Mouse (Mus musculus): ENCODE data around the gene Myl6. TPM values are rescaled to one million over a fixed set of nuclear protein-coding genes. Genes with fewer than 3 reads are reported as not detected.
A peak's percentile ranks its signal among the peaks of the same experiment; 100 is the strongest.
"Not testable (repeated sequence)": the region's sequence is repeated elsewhere in the genome, so short reads cannot be mapped to it uniquely, and the experiment has no call there.

The Myl6 gene
- polyA plus RNA-seq, 1 experiment from 2014 or later = 1,413 TPM

- H3K4me2 ChIP-seq (replicated peaks; ENCODE audit: low read depth, low read length) = peak overlapping the region; percentile 64
- no peaks in the 10 kb centered on the region for H3K9me3 ChIP-seq (ENCODE audit: low read length)
- H3K27me3 ChIP-seq (ENCODE audit: insufficient read depth, low read length) = no peaks in the 10 kb centered on the region
- peak overlapping the region; percentile 98 for H3K27ac ChIP-seq (ENCODE audit: low read length)
- peak; percentile 72 for ATAC-seq (ENCODE audit: low FRiP score, low TSS enrichment)
- WGBS = 13% methylated on average over 12 of the region's 12 CpGs
- H3K4me3 ChIP-seq (ENCODE audit: low read length) = peak overlapping the region; percentile 67
- peaks cover 35% of the 10 kb centered on the region for H3K36me3 ChIP-seq (ENCODE audit: insufficient read depth, low read length)
- H3K4me1 ChIP-seq (ENCODE audit: insufficient read depth, low read length) = peaks cover 47% of the 10 kb centered on the region
- peak overlapping the region; percentile 88 for H3K9ac ChIP-seq (replicated peaks; ENCODE audit: low read length)
Observed at GRCm38 (mm10) chr10:128492633-128493311, 1.2 kb downstream of the Myl6 start.

- H3K27me3 ChIP-seq (ENCODE audit: insufficient read depth, low read length); H3K9me3 ChIP-seq (ENCODE audit: low read length); ATAC-seq (ENCODE audit: low FRiP score, low TSS enrichment): not testable (repeated sequence)
- Histone ChIP-seq H3K4me2 (replicated peaks; ENCODE audit: low read depth, low read length) (peak overlapping the region; percentile 64), H3K4me1 (ENCODE audit: insufficient read depth, low read length) (peaks cover 40% of the 10 kb centered on the region), H3K4me3 (ENCODE audit: low read length) (peak overlapping the region; percentile 67), H3K36me3 (ENCODE audit: insufficient read depth, low read length) (peaks cover 42% of the 10 kb centered on the region), H3K27ac (ENCODE audit: low read length) (peak overlapping the region; percentile 98), H3K9ac (replicated peaks; ENCODE audit: low read length) (peak overlapping the region; percentile 88)
- WGBS = 16% methylated on average over 8 of the region's 8 CpGs
Observed at GRCm38 (mm10) chr10:128492051-128492450, 1.9 kb downstream of the Myl6 start.

GRCm38 (mm10) chr10:128491495-128491894 is 2.5 kb downstream of the Myl6 start:
- peak overlapping the region; percentile 67 for H3K4me3 ChIP-seq (ENCODE audit: low read length)
- peaks cover 46% of the 10 kb centered on the region for H3K36me3 ChIP-seq (ENCODE audit: insufficient read depth, low read length)
- H3K9me3 ChIP-seq (ENCODE audit: low read length) = no peaks in the 10 kb centered on the region
- H3K27ac ChIP-seq (ENCODE audit: low read length) = peak overlapping the region; percentile 98
- H3K27me3 ChIP-seq (ENCODE audit: insufficient read depth, low read length) = no peaks in the 10 kb centered on the region
- no peak for ATAC-seq (ENCODE audit: low FRiP score, low TSS enrichment)
- 43% methylated on average over 6 of the region's 6 CpGs for WGBS
- peak overlapping the region; percentile 64 for H3K4me2 ChIP-seq (replicated peaks; ENCODE audit: low read depth, low read length)
- H3K9ac ChIP-seq (replicated peaks; ENCODE audit: low read length) = peak overlapping the region; percentile 88
- peaks cover 39% of the 10 kb centered on the region for H3K4me1 ChIP-seq (ENCODE audit: insufficient read depth, low read length)

GRCm38 (mm10) chr10:128490912-128491311 is 3.0 kb downstream of the Myl6 start:
- Histone ChIP-seq H3K4me3 (ENCODE audit: low read length) (no peak overlapping the region; the same call in 1 of the 2 replicates), H3K27me3 (ENCODE audit: insufficient read depth, low read length) (no peaks in the 10 kb centered on the region), H3K27ac (ENCODE audit: low read length) (peak overlapping the region; percentile 98; the same call in 1 of the 2 replicates), H3K9ac (replicated peaks; ENCODE audit: low read length) (peak overlapping the region; percentile 88; the same call in 1 of the 2 replicates), H3K4me2 (replicated peaks; ENCODE audit: low read depth, low read length) (peak overlapping the region; percentile 64), H3K36me3 (ENCODE audit: insufficient read depth, low read length) (peaks cover 47% of the 10 kb centered on the region), H3K4me1 (ENCODE audit: insufficient read depth, low read length) (peaks cover 39% of the 10 kb centered on the region), H3K9me3 (ENCODE audit: low read length) (no peaks in the 10 kb centered on the region)
- 43% methylated on average over 5 of the region's 5 CpGs for WGBS
- no peak for ATAC-seq (ENCODE audit: low FRiP score, low TSS enrichment)

GRCm38 (mm10) chr10:128490232-128490631 is 3.7 kb downstream of the Myl6 start:
- no peaks in the 10 kb centered on the region for H3K9me3 ChIP-seq (ENCODE audit: low read length)
- peak overlapping the region; percentile 98 for H3K27ac ChIP-seq (ENCODE audit: low read length)
- no peak overlapping the region for H3K9ac ChIP-seq (replicated peaks; ENCODE audit: low read length)
- H3K4me3 ChIP-seq (ENCODE audit: low read length) = no peak overlapping the region; the same call in 1 of the 2 replicates
- no peaks in the 10 kb centered on the region for H3K27me3 ChIP-seq (ENCODE audit: insufficient read depth, low read length)
- ATAC-seq (ENCODE audit: low FRiP score, low TSS enrichment) = no peak
- H3K4me1 ChIP-seq (ENCODE audit: insufficient read depth, low read length) = peaks cover 38% of the 10 kb centered on the region
- 59% methylated on average over 5 of the region's 5 CpGs for WGBS
- H3K36me3 ChIP-seq (ENCODE audit: insufficient read depth, low read length) = peaks cover 54% of the 10 kb centered on the region
- H3K4me2 ChIP-seq (replicated peaks; ENCODE audit: low read depth, low read length) = no peak overlapping the region

GRCm38 (mm10) chr10:128489785-128490184 is 4.2 kb downstream of the Myl6 start:
- H3K9me3 ChIP-seq (ENCODE audit: low read length) = no peaks in the 10 kb centered on the region
- no peak overlapping the region for H3K4me2 ChIP-seq (replicated peaks; ENCODE audit: low read depth, low read length)
- peaks cover 55% of the 10 kb centered on the region for H3K36me3 ChIP-seq (ENCODE audit: insufficient read depth, low read length)
- peaks cover 33% of the 10 kb centered on the region for H3K4me1 ChIP-seq (ENCODE audit: insufficient read depth, low read length)
- peak overlapping the region; percentile 98 for H3K27ac ChIP-seq (ENCODE audit: low read length)
- no peak overlapping the region; the same call in 1 of the 2 replicates for H3K4me3 ChIP-seq (ENCODE audit: low read length)
- WGBS = 61% methylated on average over 4 of the region's 4 CpGs
- H3K27me3 ChIP-seq (ENCODE audit: insufficient read depth, low read length) = no peaks in the 10 kb centered on the region
- H3K9ac ChIP-seq (replicated peaks; ENCODE audit: low read length) = no peak overlapping the region
- no peak for ATAC-seq (ENCODE audit: low FRiP score, low TSS enrichment)

GRCm38 (mm10) chr10:128489380-128489779 is 4.6 kb downstream of the Myl6 start:
- Histone ChIP-seq H3K4me3 (ENCODE audit: low read length) (no peak overlapping the region), H3K27me3 (ENCODE audit: insufficient read depth, low read length) (no peaks in the 10 kb centered on the region), H3K4me2 (replicated peaks; ENCODE audit: low read depth, low read length) (no peak overlapping the region), H3K4me1 (ENCODE audit: insufficient read depth, low read length) (peaks cover 30% of the 10 kb centered on the region), H3K36me3 (ENCODE audit: insufficient read depth, low read length) (peaks cover 57% of the 10 kb centered on the region), H3K27ac (ENCODE audit: low read length) (peak overlapping the region; percentile 98; the same call in 1 of the 2 replicates), H3K9me3 (ENCODE audit: low read length) (no peaks in the 10 kb centered on the region), H3K9ac (replicated peaks; ENCODE audit: low read length) (no peak overlapping the region)
- ATAC-seq (ENCODE audit: low FRiP score, low TSS enrichment) = no peak
- 64% methylated on average over 5 of the region's 5 CpGs for WGBS

- Histone ChIP-seq H3K4me3 (ENCODE audit: low read length) (no peak overlapping the region), H3K36me3 (ENCODE audit: insufficient read depth, low read length) (peaks cover 63% of the 10 kb centered on the region), H3K4me2 (replicated peaks; ENCODE audit: low read depth, low read length) (no peak overlapping the region), H3K9me3 (ENCODE audit: low read length) (no peaks in the 10 kb centered on the region), H3K4me1 (ENCODE audit: insufficient read depth, low read length) (peaks cover 30% of the 10 kb centered on the region), H3K27ac (ENCODE audit: low read length) (0 out of 2 replicates have a peak overlapping the region, but pooled peaks have one; percentile 13), H3K9ac (replicated peaks; ENCODE audit: low read length) (no peak overlapping the region), H3K27me3 (ENCODE audit: insufficient read depth, low read length) (no peaks in the 10 kb centered on the region)
- 74% methylated on average over 4 of the region's 4 CpGs for WGBS
- no peak for ATAC-seq (ENCODE audit: low FRiP score, low TSS enrichment)
Observed at GRCm38 (mm10) chr10:128488776-128489175, 5.2 kb downstream of the Myl6 start.

- Histone ChIP-seq H3K27ac (ENCODE audit: low read length) (no peak overlapping the region), H3K27me3 (ENCODE audit: insufficient read depth, low read length) (no peaks in the 10 kb centered on the region), H3K9ac (replicated peaks; ENCODE audit: low read length) (no peak overlapping the region), H3K4me3 (ENCODE audit: low read length) (no peak overlapping the region), H3K4me1 (ENCODE audit: insufficient read depth, low read length) (peaks cover 30% of the 10 kb centered on the region), H3K9me3 (ENCODE audit: low read length) (no peaks in the 10 kb centered on the region), H3K4me2 (replicated peaks; ENCODE audit: low read depth, low read length) (no peak overlapping the region), H3K36me3 (ENCODE audit: insufficient read depth, low read length) (peaks cover 70% of the 10 kb centered on the region)
- ATAC-seq (ENCODE audit: low FRiP score, low TSS enrichment) = no peak
- WGBS = 90% methylated on average over 22 of the region's 22 CpGs
Observed at GRCm38 (mm10) chr10:128487861-128488712, 5.9 kb downstream of the Myl6 start.
